Comparison of ENCODE assay signal across 44 mouse cellular contexts in the genomic region with DNA sequence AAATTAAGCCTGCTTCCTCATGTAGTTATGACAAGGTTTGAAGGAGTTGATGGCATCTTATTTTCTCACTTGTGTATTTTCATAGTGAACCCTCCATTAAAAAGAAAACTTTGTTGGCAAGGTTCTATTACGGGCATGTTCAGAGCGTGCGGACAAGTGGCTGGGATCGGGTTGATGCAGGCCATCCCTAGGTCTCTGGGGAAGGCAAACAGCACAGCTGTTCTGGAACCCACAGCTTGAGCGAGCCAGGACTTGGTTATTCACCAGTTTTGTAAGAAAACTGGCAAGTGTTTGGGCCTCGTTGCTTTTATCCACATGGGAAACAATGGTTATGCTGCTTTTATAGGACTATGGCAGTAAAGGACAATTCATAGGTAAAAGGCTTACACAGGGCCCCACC. TPM values are rescaled to one million over a fixed set of nuclear protein-coding genes. Genes with fewer than 3 reads are reported as not detected.
"Had no signal": no experiment of that assay in that cellular context is flagged by ENCODE, and none has a peak within 500 bp of the region (broad histone marks: within the 10 kb centered on the region; RNA-seq: fewer than 3 reads in every experiment).

No protein-coding gene starts in this region.

- H3K9me3 ChIP-seq: heart, embryonic 10.5 days; heart, embryonic 12.5 days; heart, embryonic 13.5 days; heart, embryonic 15.5 days; hindbrain, embryonic 10.5 days; hindbrain, embryonic 12.5 days; hindbrain, embryonic 13.5 days; hindbrain, embryonic 15.5 days; intestine, embryonic 15.5 days; kidney, embryonic 15.5 days had no signal

- H3K4me2 ChIP-seq: heart, embryonic 11.5 days; heart, embryonic 12.5 days; heart, embryonic 13.5 days; heart, embryonic 15.5 days; hindbrain, embryonic 12.5 days; hindbrain, embryonic 13.5 days; hindbrain, embryonic 14.5 days; hindbrain, embryonic 15.5 days; intestine, embryonic 15.5 days; kidney, embryonic 15.5 days had no signal

- H3K9ac ChIP-seq: heart, embryonic 12.5 days; heart, embryonic 13.5 days; heart, embryonic 15.5 days; hindbrain, embryonic 12.5 days; hindbrain, embryonic 13.5 days; hindbrain, embryonic 14.5 days; hindbrain, embryonic 15.5 days; intestine, embryonic 15.5 days; kidney, embryonic 15.5 days had no signal

- H3K36me3 ChIP-seq: heart, embryonic 10.5 days; heart, embryonic 12.5 days; heart, embryonic 13.5 days; heart, embryonic 15.5 days; hindbrain, embryonic 10.5 days; hindbrain, embryonic 12.5 days; hindbrain, embryonic 13.5 days; hindbrain, embryonic 15.5 days; intestine, embryonic 15.5 days; kidney, embryonic 15.5 days had no signal

- H3K4me1 ChIP-seq: heart, embryonic 10.5 days; heart, embryonic 12.5 days; hindbrain, embryonic 10.5 days; hindbrain, embryonic 12.5 days; hindbrain, embryonic 13.5 days; hindbrain, embryonic 15.5 days; intestine, embryonic 15.5 days; kidney, embryonic 15.5 days had no signal

- H3K4me3 ChIP-seq: heart, embryonic 10.5 days; heart, embryonic 12.5 days; heart, embryonic 13.5 days; heart, embryonic 15.5 days; hindbrain, embryonic 10.5 days; hindbrain, embryonic 12.5 days; hindbrain, embryonic 13.5 days; hindbrain, embryonic 15.5 days; intestine, embryonic 15.5 days; kidney, embryonic 15.5 days; layer of hippocampus, adult 2 months had no signal

- ATAC-seq: hindbrain, embryonic 16.5 days; hindbrain, postnatal 0 days; inflammation-experienced regulatory T-cells, adult 6 months; intestine, embryonic 15.5 days; intestine, embryonic 16.5 days; intestine, postnatal 0 days had no signal

- H3K27ac ChIP-seq: heart, embryonic 10.5 days; heart, embryonic 13.5 days; heart, embryonic 15.5 days; hindbrain, embryonic 10.5 days; hindbrain, embryonic 12.5 days; hindbrain, embryonic 13.5 days; hindbrain, embryonic 14.5 days; hindbrain, embryonic 15.5 days; hindbrain, postnatal 0 days; intestine, embryonic 15.5 days; kidney, embryonic 15.5 days; kidney, postnatal 0 days; layer of hippocampus, adult 2 months had no signal

- DNase-seq: heart, postnatal 10 days; heart, postnatal 14 days; heart, postnatal 36 days; kidney, adult 11 months; kidney, adult 18-20 months; kidney, adult 2 months; kidney, adult 8-10 months; kidney, adult 9 months; kidney, postnatal 10 days; kidney, postnatal 14 days; kidney, postnatal 25 days; kidney, postnatal 36 days; kidney, postnatal 4 days; layer of hippocampus, adult 9-11 months; layer of hippocampus, postnatal 36 days had no signal

- H3K27me3 ChIP-seq: heart, embryonic 12.5 days; heart, embryonic 13.5 days; heart, embryonic 15.5 days; hindbrain, embryonic 12.5 days; hindbrain, embryonic 13.5 days; hindbrain, embryonic 15.5 days; intestine, embryonic 15.5 days; kidney, embryonic 15.5 days had no signal

RNA-seq across cellular contexts. Expression of gene Il23r, which starts 48.5 kb away (rescaled TPM):
- total RNA-seq: heart, adult 8-10 months; heart, postnatal 10 days; heart, postnatal 14 days; heart, postnatal 25 days; heart, postnatal 36 days; hematopoietic stem cell, adult 5-6 weeks; layer of hippocampus, adult 2 months; layer of hippocampus, adult 8-10 months; layer of hippocampus, postnatal 25 days; layer of hippocampus, postnatal 36 days had no signal
- polyA plus RNA-seq: heart, embryonic 10.5 days; heart, embryonic 11.5 days; heart, embryonic 12.5 days; heart, embryonic 13.5 days; heart, embryonic 14.5 days; heart, embryonic 15.5 days; heart, postnatal 0 days; hindbrain, embryonic 10.5 days; hindbrain, embryonic 11.5 days; hindbrain, embryonic 12.5 days; hindbrain, embryonic 13.5 days; hindbrain, embryonic 14.5 days; hindbrain, embryonic 15.5 days; hindbrain, embryonic 16.5 days; kidney, adult 2 months; kidney, embryonic 14.5 days; kidney, embryonic 15.5 days; kidney, embryonic 16.5 days; kidney, postnatal 0 days had no signal
